Comparison of ENCODE assay signal across 8 mouse cellular contexts in genomic region chr17:44733544-44734310, GRCm38 (mm10). TPM values are rescaled to one million over a fixed set of nuclear protein-coding genes. Genes with fewer than 3 reads are reported as not detected.
DNase-seq lines count a peak whose midpoint lies in the region; ATAC-seq and TF ChIP-seq lines count a peak whose summit lies in the region.

No protein-coding gene starts in this region.

- peaks cover 80% of the 10 kb centered on the region for H3K27me3 ChIP-seq in heart, embryonic 13.5 days (replicated peaks)
- peaks cover 58% of the 10 kb centered on the region for H3K27me3 ChIP-seq in forebrain, embryonic 15.5 days
- H3K27me3 ChIP-seq in liver, embryonic 15.5 days, result peaks cover 66% of the 10 kb centered on the region

- peak overlapping the region; percentile 77 for H3K4me3 ChIP-seq in heart, embryonic 13.5 days
- H3K4me3 ChIP-seq in ES-E14 (ENCODE audit: insufficient read depth in 1 of 2, low read depth in 1 of 2, low read length in 2 of 2, poor library complexity in 1 of 2, severe bottlenecking in 1 of 2), result peak overlapping the region; percentile 62 to 65
- peak overlapping the region; percentile 55 for H3K4me3 ChIP-seq in forebrain, embryonic 15.5 days
- peak overlapping the region; percentile 60 for H3K4me3 ChIP-seq in liver, embryonic 15.5 days (replicated peaks)

- no peak for DNase-seq in heart, adult 8-10 months (ENCODE audit: low spot score)
- DNase-seq in ES-E14 (ENCODE audit: low read depth, low spot score), result no peak
- DNase-seq in urinary bladder, adult 2 months (ENCODE audit: low spot score), result no peak
- DNase-seq in right cerebral cortex, postnatal 14 days, result no peak
- DNase-seq in thymus, postnatal 36 days, result no peak

- no peaks in the 10 kb centered on the region for H3K9me3 ChIP-seq in heart, embryonic 13.5 days
- no peaks in the 10 kb centered on the region for H3K9me3 ChIP-seq in ES-E14 (ENCODE audit: control insufficient read depth, insufficient read depth, low read depth, low read length)
- H3K9me3 ChIP-seq in forebrain, embryonic 15.5 days, result no peaks in the 10 kb centered on the region
- no peaks in the 10 kb centered on the region for H3K9me3 ChIP-seq in liver, embryonic 15.5 days (replicated peaks)

- H3K27ac ChIP-seq in heart, embryonic 13.5 days (replicated peaks), result no peak overlapping the region
- no peak overlapping the region for H3K27ac ChIP-seq in ES-E14 (ENCODE audit: insufficient read depth, low read depth, low read length, poor library complexity, severe bottlenecking)
- H3K27ac ChIP-seq in forebrain, embryonic 15.5 days (replicated peaks), result no peak overlapping the region
- no peak overlapping the region for H3K27ac ChIP-seq in liver, embryonic 15.5 days (replicated peaks)

- 4% methylated on average over 23 of the region's 23 CpGs for WGBS in heart, embryonic 13.5 days
- 2% methylated on average over 23 of the region's 23 CpGs for whole genome bisulfite sequencing in forebrain, embryonic 15.5 days
- 10% methylated on average over 23 of the region's 23 CpGs for WGBS in liver, embryonic 15.5 days (ENCODE audit: insufficient replicate concordance)

- peaks cover 37% of the 10 kb centered on the region for H3K4me1 ChIP-seq in heart, embryonic 13.5 days
- H3K4me1 ChIP-seq in ES-E14 (ENCODE audit: control insufficient read depth in 2 of 2, insufficient read depth in 2 of 2, low read length in 2 of 2, poor library complexity in 1 of 2), result no peaks in the 10 kb centered on the region
- peaks cover 41% of the 10 kb centered on the region for H3K4me1 ChIP-seq in forebrain, embryonic 15.5 days
- peaks cover 25% of the 10 kb centered on the region for H3K4me1 ChIP-seq in liver, embryonic 15.5 days (replicated peaks)

- ATAC-seq in heart, embryonic 13.5 days (ENCODE audit: extremely low read depth, insufficient number of reproducible peaks, low FRiP score, low TSS enrichment), result no peak
- ATAC-seq in forebrain, embryonic 15.5 days (replicated peaks), result no peak
- ATAC-seq in liver, embryonic 15.5 days (ENCODE audit: insufficient read depth), result no peak

- H3K36me3 ChIP-seq in heart, embryonic 13.5 days, result no peaks in the 10 kb centered on the region
- no peaks in the 10 kb centered on the region for H3K36me3 ChIP-seq in ES-E14 (ENCODE audit: control insufficient read depth, insufficient read depth, low read length, poor library complexity, severe bottlenecking)
- no peaks in the 10 kb centered on the region for H3K36me3 ChIP-seq in forebrain, embryonic 15.5 days
- no peaks in the 10 kb centered on the region for H3K36me3 ChIP-seq in liver, embryonic 15.5 days (replicated peaks)

- peak overlapping the region; percentile 82 for H3K9ac ChIP-seq in heart, embryonic 13.5 days
- H3K9ac ChIP-seq in ES-E14 (ENCODE audit: insufficient read depth, low read depth, low read length, poor library complexity, severe bottlenecking), result no peak overlapping the region
- no peak overlapping the region for H3K9ac ChIP-seq in forebrain, embryonic 15.5 days (replicated peaks)
- H3K9ac ChIP-seq in liver, embryonic 15.5 days, result no peak overlapping the region

- in situ Hi-C loops in ES-E14 (cut with MboI; ENCODE audit: low sequenced_read_pairs in 2 of 2, unreplicated experiment in 2 of 2), result loop anchor here in 1 of 2 experiments (25.0 kb wide), 1 partner anchor 471 kb away; no protein-coding TSS in a partner anchor

- peak overlapping the region; percentile 96 for H3K4me2 ChIP-seq in heart, embryonic 13.5 days
- peak overlapping the region; percentile 92 for H3K4me2 ChIP-seq in forebrain, embryonic 15.5 days (replicated peaks)
- H3K4me2 ChIP-seq in liver, embryonic 15.5 days, result peak overlapping the region; percentile 70

TF ChIP-seq in ES-E14, 5 proteins besides CTCF, POLR2A, EP300 and RAD21:
- no peak for TF ChIP-seq ZNF384 (IDR thresholded peaks at IDR 0.05; ENCODE audit: low read depth, low read length)
- no peak for TF ChIP-seq CHD2 (IDR thresholded peaks at IDR 0.05; ENCODE audit: low read depth, low read length)
- no peak for TF ChIP-seq ZC3H11A (IDR thresholded peaks at IDR 0.05; ENCODE audit: borderline replicate concordance, low read depth, low read length)
- no peak for TF ChIP-seq MAFK (IDR thresholded peaks at IDR 0.05; ENCODE audit: insufficient read depth, low read depth, low read length)
- TF ChIP-seq HCFC1 (IDR thresholded peaks at IDR 0.05; ENCODE audit: borderline replicate concordance, insufficient read depth, low read length), result no peak

RNA-seq across cellular contexts. Expression of gene Supt3, which starts 43.2 kb away (rescaled TPM):
- 20.5 and 21.5 TPM in 2 replicates for polyA plus RNA-seq in heart, embryonic 13.5 days (2015; fragmentation: Nextera tagmentation; extraction: Ambion mirVana)
- total RNA-seq in heart, adult 8-10 months (2022), result 10 to 100 TPM; 15.4 to 18.3 (median 17.4) TPM
- total RNA-seq in ES-E14 (2012; rRNA removed), result 3.9 and 4.9 TPM in 2 replicates
- polyA plus RNA-seq in forebrain, embryonic 15.5 days (2015; fragmentation: Nextera tagmentation; extraction: Ambion mirVana), result 17.8 and 19.7 TPM in 2 replicates
- 6.5 and 6.6 TPM in 2 replicates for polyA plus RNA-seq in liver, embryonic 15.5 days (2015; fragmentation: Nextera tagmentation; extraction: Ambion mirVana)
- polyA plus RNA-seq in urinary bladder, adult 2 months (2012; rRNA removed), result 4.8 and 7.6 TPM in 2 replicates
